Mouse (Mus musculus) left cerebral cortex, adult 11 months (tissue): ENCODE measurements around the gene Micall1.
A peak's percentile ranks its signal among the peaks of the same experiment; 100 is the strongest.

Source experiments
- DNase-seq: peaks from one replicate; pipeline ENCODE4 v3.0.0; 2022; ENCODE audit warnings: low spot score

The Micall1 gene

GRCm38 (mm10) chr15:79129311-79129710 is 20.6 kb downstream of the Micall1 start:
- DNase-seq, result no peak

GRCm38 (mm10) chr15:79130782-79131181 is 22.1 kb downstream of the Micall1 start:
- DNase-seq, result no peak

DNA sequence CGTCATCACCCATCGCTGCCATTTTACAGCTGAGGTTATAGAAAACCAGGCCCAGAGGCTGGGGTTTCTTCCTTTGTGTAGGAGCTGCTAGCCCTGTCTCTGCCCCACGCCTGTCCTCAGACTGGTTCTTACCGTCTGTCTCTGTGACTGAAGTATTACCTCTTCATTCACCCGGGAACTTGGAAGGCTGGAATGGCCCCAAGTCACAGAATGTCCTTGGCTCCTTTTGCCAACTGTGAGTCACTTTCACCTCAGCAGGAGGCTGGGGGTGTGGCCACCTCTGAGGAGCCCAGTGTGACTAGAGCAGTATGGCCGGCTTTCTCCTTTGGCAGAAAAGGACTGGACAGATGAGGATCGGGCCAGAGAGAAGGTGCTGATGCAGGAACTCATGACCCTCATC is 22.7 kb downstream of the Micall1 start:
- no peak for DNase-seq

GRCm38 (mm10) chr15:79133191-79133661 is 24.5 kb downstream of the Micall1 start:
- DNase-seq, result no peak

GRCm38 (mm10) chr15:79134496-79135270 is 26.0 kb downstream of the Micall1 start:
- DNase-seq, result no peak

- no peak for DNase-seq
These were observed 26.6 kb downstream of the Micall1 start for GRCm38 (mm10) chr15:79135332-79135731.

DNA sequence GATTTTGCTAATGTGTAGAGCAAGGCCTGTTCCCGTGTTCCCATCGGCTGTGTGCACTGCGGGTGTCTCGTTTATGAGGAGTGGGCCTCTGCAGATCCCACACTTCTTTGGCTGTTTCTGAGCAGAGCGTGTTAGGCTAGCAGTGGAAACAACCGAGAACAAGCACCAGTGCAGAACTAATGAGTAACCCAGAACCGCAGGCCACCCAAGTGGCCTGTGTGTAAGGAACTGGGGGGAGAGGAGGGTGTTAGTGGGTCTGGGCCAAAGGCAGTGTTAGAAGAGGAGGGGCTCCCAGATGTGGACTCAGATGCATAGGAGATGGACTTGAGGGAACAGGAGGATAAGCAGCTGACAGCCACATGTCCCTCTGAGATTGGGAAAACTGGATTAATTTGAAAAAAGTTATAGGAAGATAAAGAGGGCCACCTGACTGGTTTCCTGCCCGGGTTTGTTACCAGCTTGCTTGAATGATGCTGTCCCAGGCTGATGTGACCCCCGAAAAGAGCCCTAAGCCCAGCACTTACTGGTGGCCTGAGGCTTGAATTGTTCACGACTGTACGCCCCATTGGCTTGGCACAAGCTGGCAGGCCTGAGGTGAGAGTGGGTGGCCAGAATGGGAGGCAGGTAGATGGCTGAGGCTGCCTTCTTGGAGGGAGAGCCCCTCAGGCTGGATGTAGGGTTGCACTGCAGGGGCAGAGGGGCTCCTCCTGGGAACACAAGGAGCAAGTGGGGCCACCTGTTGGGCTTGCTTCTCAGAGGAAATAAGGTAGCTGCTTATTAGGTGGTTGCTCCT is 27.3 kb downstream of the Micall1 start:
- no peak for DNase-seq

DNA sequence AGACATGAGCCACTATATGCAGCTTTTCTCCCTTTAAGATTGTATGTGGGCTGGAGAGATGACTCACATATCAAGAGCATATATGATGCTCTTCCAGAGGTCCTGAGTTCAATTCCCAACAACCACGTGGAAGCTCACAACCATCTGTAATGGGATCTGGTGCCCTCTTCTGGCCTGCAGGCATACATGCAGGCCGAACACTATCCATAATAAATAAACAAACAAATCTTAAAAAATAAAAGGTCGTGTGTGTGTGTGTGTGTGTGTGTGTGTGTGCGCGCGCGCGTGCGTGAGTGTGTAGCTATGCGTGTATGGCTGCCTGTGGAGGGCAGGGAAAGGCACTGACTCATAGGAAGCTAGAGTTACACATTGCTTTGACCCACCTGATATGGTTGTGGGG is 30.9 kb downstream of the Micall1 start:
- DNase-seq, result no peak

- peak; percentile 91 for DNase-seq
These were observed 32.3 kb downstream of the Micall1 start, which contains the start of the genes Polr2f and 1700088E04Rik for GRCm38 (mm10) chr15:79140866-79141565. Gene Polr2f (plus strand): TSS chr15:79141009. Gene 1700088E04Rik (minus strand): TSS chr15:79141253.

DNA sequence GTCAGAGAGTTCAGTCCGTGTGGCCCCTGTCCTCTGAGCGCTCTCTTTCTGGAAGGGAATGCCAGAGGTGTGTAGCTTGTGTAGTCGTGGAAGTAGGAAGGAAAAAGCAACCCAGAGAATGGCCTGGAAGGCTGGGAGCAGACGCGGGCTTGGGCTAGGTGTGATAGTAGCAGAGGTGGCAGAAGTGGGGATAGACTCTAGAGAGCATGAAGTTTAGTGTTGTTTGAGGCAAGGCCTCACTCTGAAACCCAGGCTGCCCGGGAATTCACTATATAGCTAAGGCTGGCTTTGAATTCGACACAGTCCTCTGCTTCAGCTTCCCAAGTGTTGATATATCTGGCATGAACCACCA is 32.8 kb downstream of the Micall1 start:
- no peak for DNase-seq

- no peak for DNase-seq
These were observed 34.6 kb downstream of the Micall1 start for GRCm38 (mm10) chr15:79143316-79143715.

DNA sequence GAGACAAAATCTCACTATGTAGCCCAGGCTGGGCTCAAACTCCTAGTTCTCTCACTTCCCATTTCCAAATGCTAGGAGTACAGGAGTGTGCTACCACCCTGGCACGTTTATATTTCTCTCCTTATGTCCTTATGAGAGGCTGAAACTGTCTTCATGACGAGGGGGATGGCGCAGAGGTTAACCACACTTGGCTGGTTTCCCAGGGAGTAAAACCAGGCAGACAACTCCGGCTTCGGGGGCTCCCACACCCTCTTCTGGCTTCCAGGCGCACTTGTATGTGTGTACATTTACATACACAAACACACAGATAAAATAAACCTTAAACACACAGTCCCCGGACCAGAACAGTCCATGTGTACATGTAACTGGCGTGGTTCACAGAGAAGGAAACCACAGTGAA is 35.3 kb downstream of the Micall1 start:
- DNase-seq, result no peak

DNA sequence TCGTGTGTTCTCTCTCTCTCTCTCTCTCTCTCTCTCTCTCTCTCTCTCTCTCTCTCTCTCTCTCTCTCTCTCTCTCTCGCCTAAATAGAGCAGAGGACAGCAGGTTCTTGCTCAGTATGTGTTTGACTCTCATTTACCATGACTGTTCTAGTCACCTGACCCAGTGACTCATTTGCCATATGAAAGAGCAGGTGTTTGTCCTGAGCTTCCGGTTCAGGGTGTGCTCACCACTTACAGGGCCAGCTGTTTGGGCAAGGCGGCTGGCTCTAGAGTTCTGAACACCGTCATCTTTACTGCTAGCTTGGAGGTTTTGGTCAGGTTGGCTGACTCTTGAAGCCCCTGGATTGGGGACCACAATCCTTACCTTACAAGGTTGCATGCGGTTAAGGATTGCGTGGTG is 36.8 kb downstream of the Micall1 start:
- no peak for DNase-seq

DNA sequence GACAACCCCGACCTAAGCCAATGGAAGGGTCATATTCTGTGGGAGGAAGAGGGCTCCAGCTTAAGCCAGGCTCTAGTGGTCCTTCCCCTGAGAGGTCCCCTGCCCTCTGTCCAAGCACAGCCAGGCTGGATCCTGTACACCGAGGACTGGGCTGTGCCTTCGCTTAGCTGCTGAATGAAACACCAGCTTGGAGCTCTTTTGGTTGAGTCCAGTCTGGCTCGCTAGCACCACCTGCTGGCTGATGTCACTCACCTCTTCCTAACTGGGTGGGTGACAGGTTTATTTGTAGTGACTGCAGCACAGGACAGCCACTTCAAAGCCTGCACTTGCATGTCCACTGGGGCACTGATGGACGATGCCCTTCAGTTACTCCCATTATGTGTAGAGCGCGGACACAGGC is 39.8 kb downstream of the Micall1 start:
- DNase-seq, result peak; percentile 61

- no peak for DNase-seq
These were observed 43.2 kb downstream of the Micall1 start for GRCm38 (mm10) chr15:79151881-79152280.

GRCm38 (mm10) chr15:79152709-79153108 is 44.0 kb downstream of the Micall1 start:
- DNase-seq, result no peak

DNA sequence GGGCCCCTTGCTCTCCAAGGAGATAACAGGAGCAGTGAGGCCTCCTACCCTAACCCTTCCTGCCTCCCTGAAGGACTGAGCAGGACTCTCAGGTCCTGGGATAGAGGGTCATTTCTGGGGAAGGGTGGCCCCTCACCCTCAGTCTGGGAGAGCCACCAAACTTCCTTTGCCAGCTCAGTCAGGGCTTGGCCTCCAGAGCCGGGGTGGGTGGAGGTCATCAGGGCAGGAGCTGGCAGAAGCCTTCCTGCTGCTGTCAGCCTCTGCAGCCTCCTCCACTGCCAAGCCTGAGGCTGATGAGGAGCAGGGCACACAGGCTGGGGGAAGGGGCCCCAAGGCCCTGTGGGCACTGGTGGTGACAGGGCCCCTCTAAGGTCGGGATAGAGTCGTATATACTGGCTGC is 46.9 kb downstream of the Micall1 start:
- no peak for DNase-seq

GRCm38 (mm10) chr15:79162301-79162700 is 53.6 kb downstream of the Micall1 start:
- DNase-seq, result no peak

DNA sequence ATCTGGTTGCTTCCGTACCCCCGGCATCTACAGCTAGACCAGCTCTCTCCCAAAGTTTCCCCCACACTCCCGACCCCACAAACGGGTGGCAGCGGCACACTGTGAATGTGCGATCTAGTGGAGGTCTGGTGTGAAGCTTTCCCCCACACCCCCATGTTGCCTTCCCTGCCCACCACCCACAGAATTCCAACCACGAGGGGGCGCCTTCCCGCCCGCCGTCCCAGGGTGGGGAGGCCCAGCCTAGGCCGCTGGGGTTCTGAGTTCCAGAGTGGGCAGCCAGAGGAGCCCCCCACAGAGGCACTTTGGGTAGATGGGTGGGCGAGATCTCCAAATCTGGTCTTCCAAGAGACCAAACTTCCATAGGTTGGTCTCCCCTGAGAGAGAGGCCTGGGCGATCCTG is 54.1 kb downstream of the Micall1 start:
- no peak for DNase-seq

GRCm38 (mm10) chr15:79164251-79164650 is 55.6 kb downstream of the Micall1 start:
- DNase-seq, result no peak

GRCm38 (mm10) chr15:79165140-79165539 is 56.4 kb downstream of the Micall1 start, which contains the start of gene Sox10:
Gene Sox10 (minus strand): TSS chr15:79165240.
- no peak for DNase-seq

DNA sequence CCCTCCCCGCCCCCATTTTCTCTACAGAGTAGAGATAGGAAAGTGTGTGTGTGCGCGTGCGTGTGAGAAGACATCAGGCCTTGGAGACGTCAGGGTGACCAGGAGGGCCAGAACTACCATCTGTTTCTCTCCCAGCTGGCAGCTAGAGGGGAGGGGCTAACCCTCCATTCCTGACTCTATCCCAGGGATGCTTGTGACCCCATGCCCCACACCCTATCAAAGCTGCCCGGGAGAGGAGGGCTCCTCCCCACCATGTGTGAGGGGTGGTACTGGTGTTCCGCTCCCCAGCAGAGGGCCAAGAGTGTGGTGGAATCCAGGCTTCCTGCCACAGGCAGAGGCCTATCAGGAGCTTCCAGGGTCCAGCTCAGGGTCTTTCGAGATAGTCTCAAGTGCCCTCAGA is 58.0 kb downstream of the Micall1 start:
- no peak for DNase-seq

DNA sequence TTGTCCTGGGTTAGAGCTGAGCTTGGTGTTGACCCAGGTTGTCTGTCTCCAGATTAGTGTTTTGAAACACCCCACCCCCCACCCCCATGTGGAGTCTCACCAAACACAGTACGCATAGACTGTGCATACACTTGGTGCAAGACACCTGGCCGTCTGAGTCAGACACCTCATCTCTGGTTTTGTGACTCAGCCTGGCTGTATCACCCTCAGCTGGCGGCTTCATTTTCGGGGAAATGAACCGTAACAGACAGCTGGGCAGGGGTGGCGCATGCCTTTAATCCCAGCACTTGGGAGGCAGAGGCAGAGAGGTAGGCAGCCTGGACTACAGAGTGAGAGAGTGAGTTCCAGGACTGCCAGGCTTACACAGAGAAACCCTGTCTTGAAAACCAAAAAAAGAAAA is 68.2 kb downstream of the Micall1 start:
- no peak for DNase-seq
